1 mouse cellular context compared by ENCODE assay signal in the genomic region with DNA sequence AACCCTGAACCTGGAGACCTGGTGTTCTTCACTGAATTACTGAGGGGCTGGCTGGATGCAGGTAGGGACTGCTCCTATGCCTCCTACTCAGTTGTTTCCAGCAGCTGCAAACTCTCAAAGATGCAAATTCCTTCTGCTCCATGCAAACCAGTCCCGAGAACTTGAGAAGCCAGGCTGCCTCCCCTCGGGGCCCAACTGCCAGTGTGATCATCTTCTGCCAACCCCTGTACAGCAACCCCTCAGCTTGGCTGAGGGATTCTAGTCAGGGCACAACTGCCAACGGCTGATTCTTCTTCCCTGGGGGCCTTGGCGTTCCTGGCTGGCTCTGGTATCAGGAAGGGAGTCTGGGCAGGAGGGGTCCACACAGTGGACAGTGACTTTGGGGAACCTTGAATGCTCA.
TF ChIP-seq lines count a peak whose summit lies in the region.

No protein-coding gene starts in this region.

TF ChIP-seq in CH12.LX, 34 proteins besides CTCF, POLR2A, EP300 and RAD21:
- no peak for TF ChIP-seq JUND (conservative IDR thresholded peaks at IDR 0.05; ENCODE audit: low read depth, low read length)
- TF ChIP-seq TBP (conservative IDR thresholded peaks at IDR 0.05; ENCODE audit: low read depth, low read length), result no peak
- TF ChIP-seq ZMIZ1 (IDR thresholded peaks at IDR 0.05; ENCODE audit: low read depth, low read length), result no peak
- TF ChIP-seq JUN (IDR thresholded peaks at IDR 0.05; ENCODE audit: insufficient read depth, low read depth, low read length), result no peak
- no peak for TF ChIP-seq E2F4 (IDR thresholded peaks at IDR 0.05; ENCODE audit: insufficient replicate concordance, low read depth, low read length)
- TF ChIP-seq POLR2AphosphoS2 (IDR thresholded peaks at IDR 0.05; ENCODE audit: low read depth, low read length), result no peak
- no peak for TF ChIP-seq ETS1 (conservative IDR thresholded peaks at IDR 0.05; ENCODE audit: low read depth, low read length)
